In the genomic region with DNA sequence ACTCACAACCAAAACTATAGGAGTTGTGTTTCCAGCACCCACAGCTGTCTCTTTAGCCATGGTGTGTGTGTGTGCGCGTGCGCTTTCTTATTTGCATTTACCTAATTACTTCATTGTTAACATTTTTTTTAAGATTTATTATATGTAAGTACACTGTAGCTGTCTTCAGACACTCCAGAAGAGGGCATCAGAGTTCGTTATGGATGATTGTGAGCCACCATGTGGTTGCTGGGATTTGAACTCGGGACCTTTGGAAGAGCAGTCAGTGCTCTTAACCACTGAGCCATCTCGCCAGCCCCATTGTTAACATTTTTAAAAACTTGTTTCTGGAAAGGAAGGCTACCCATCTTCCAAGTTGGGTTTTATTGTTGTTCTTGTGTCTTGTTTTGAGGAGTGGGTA, we compare ENCODE assay signal across 10 mouse cellular contexts. TPM values are rescaled to one million over a fixed set of nuclear protein-coding genes. Genes with fewer than 3 reads are reported as not detected.
"Had no signal": no experiment of that assay in that cellular context is flagged by ENCODE, and none has a peak within 500 bp of the region (broad histone marks: within the 10 kb centered on the region; RNA-seq: fewer than 3 reads in every experiment).

No protein-coding gene starts in this region.

RNA-seq across cellular contexts. Expression of gene Scd3, which starts 48.1 kb away (rescaled TPM):
- total RNA-seq: megakaryocyte-erythroid progenitor cell, adult 5-6 weeks had no signal
- polyA plus RNA-seq: small intestine, adult 2 months had no signal

RNA-seq across cellular contexts. Expression of gene Pkd2l1, which starts 58.9 kb away (rescaled TPM):
- total RNA-seq: megakaryocyte, adult 5-6 weeks had no signal
- polyA plus RNA-seq: lung, embryonic 14.5 days; lung, embryonic 16.5 days; midbrain, embryonic 10.5 days; midbrain, embryonic 14.5 days; myocyte; stomach, embryonic 14.5 days; stomach, embryonic 16.5 days had no signal
